Mouse (Mus musculus) olfactory bulb, adult 2 months (tissue): ENCODE data around the gene Zfhx3. TPM values are rescaled to one million over a fixed set of nuclear protein-coding genes. Genes with fewer than 3 reads are reported as not detected.

Experiments used
- H3K27ac ChIP-seq: fragments of 200-500 bp; 2 replicates; pipeline ENCODE4 v1.5.1; 2012; ENCODE audit warnings: low read depth, low read length; ENCODE audit not compliant: insufficient read depth
- H3K4me1 ChIP-seq: fragments of 200-500 bp; 2 replicates; pipeline ENCODE4 v1.6.1; 2012; ENCODE audit warnings: low read length; ENCODE audit not compliant: control insufficient read depth, insufficient read depth
- H3K4me3 ChIP-seq: fragments of 200-500 bp; 2 replicates; pipeline ENCODE4 v1.5.1; 2012; ENCODE audit warnings: mild to moderate bottlenecking, low read depth, low read length, moderate library complexity; ENCODE audit not compliant: insufficient read depth
- CTCF ChIP-seq: fragments of 200-500 bp; IDR thresholded peaks from 2 replicates; pipeline ENCODE4 v1.5.1; 2012; ENCODE audit warnings: low read depth, mild to moderate bottlenecking, low read length, moderate library complexity; ENCODE audit not compliant: insufficient read depth
- POLR2A ChIP-seq: fragments of 200-500 bp; IDR thresholded peaks from 2 replicates; pipeline ENCODE4 v1.6.1; 2012; ENCODE audit warnings: mild to moderate bottlenecking, low read depth, low read length, moderate library complexity; ENCODE audit not compliant: insufficient read depth
- WGBS: fragments of 180-500 bp; shearing (Covaris S2); methylation state at CpG from one replicate; pipeline ENCODE4 v1.1.7; 2018; 5-methylcytosine and 5-hydroxymethylcytosine counted together
- polyA plus RNA-seq: library from polyadenylated mRNA; stranded (reverse); fragments of >200 nt; gene quantifications from 2 replicates; pipeline ENCODE4 v1.2.4, GENCODE M21; 2012; ENCODE audit warnings: low replicate concordance; ENCODE audit not compliant: missing spikeins, insufficient read depth, insufficient read length

Zfhx3 gene
- polyA plus RNA-seq, 1 experiment: not detected

GRCm38 (mm10) chr8:108692669-108693665 lies 750.5 kb downstream of the Zfhx3 start:
- 84% methylated on average over 6 of the region's 6 CpGs for WGBS
- Histone ChIP-seq H3K4me1 (peaks cover 19% of the 10 kb centered on the region), H3K4me3 (no peak overlapping the region), H3K27ac (no peak overlapping the region)
- TF ChIP-seq POLR2A: no peak
- no peak for TF ChIP-seq CTCF

- Histone ChIP-seq H3K4me1 (peaks cover 19% of the 10 kb centered on the region), H3K27ac (no peak overlapping the region), H3K4me3 (no peak overlapping the region)
- WGBS: 94% methylated on average over 5 of the region's 5 CpGs
- TF ChIP-seq POLR2A: no peak
- no peak for TF ChIP-seq CTCF
These were observed 751.4 kb downstream of the Zfhx3 start for GRCm38 (mm10) chr8:108693841-108694240.

- no peak for TF ChIP-seq CTCF
- TF ChIP-seq POLR2A: no peak
- H3K27ac ChIP-seq: no peak overlapping the region
- WGBS: 82% methylated on average over 6 of the region's 6 CpGs
- H3K4me3 ChIP-seq: no peak overlapping the region
- peaks cover 19% of the 10 kb centered on the region for H3K4me1 ChIP-seq
These were observed 752.1 kb downstream of the Zfhx3 start for GRCm38 (mm10) chr8:108694516-108694915.

GRCm38 (mm10) chr8:108695242-108695880 lies 752.9 kb downstream of the Zfhx3 start:
- 20% methylated on average over 32 of the region's 32 CpGs for WGBS
- Histone ChIP-seq H3K4me3 (no peak overlapping the region), H3K4me1 (peaks cover 19% of the 10 kb centered on the region), H3K27ac (no peak overlapping the region)
- TF ChIP-seq CTCF: no peak
- TF ChIP-seq POLR2A: no peak

- WGBS: 4% methylated on average over 31 of the region's 31 CpGs
- no peak overlapping the region for H3K27ac ChIP-seq
- TF ChIP-seq POLR2A (no peak), CTCF (no peak)
- H3K4me3 ChIP-seq: no peak overlapping the region
- H3K4me1 ChIP-seq: peaks cover 18% of the 10 kb centered on the region
These were observed 753.6 kb downstream of the Zfhx3 start for GRCm38 (mm10) chr8:108695938-108696630.

- Histone ChIP-seq H3K4me3 (no peak overlapping the region), H3K4me1 (peaks cover 13% of the 10 kb centered on the region), H3K27ac (no peak overlapping the region)
- TF ChIP-seq CTCF (no peak), POLR2A (no peak)
- WGBS: 10% methylated on average over 27 of the region's 27 CpGs
These were observed 754.4 kb downstream of the Zfhx3 start for GRCm38 (mm10) chr8:108696631-108697410.

GRCm38 (mm10) chr8:108697589-108697988 lies 755.1 kb downstream of the Zfhx3 start:
- H3K4me3 ChIP-seq: no peak overlapping the region
- peaks cover 9% of the 10 kb centered on the region for H3K4me1 ChIP-seq
- 6% methylated on average over 13 of the region's 13 CpGs for whole genome bisulfite sequencing
- TF ChIP-seq CTCF: no peak
- TF ChIP-seq POLR2A: no peak
- H3K27ac ChIP-seq: no peak overlapping the region

- WGBS: 10% methylated on average over 5 of the region's 5 CpGs
- no peak for TF ChIP-seq POLR2A
- no peak for TF ChIP-seq CTCF
- Histone ChIP-seq H3K27ac (no peak overlapping the region), H3K4me1 (peaks cover 9% of the 10 kb centered on the region), H3K4me3 (no peak overlapping the region)
These were observed 755.7 kb downstream of the Zfhx3 start for GRCm38 (mm10) chr8:108698101-108698660.
